Mouse (Mus musculus) lung, postnatal 0 days (tissue): ENCODE measurements around the gene Pigz.

Experiments used
- CTCF ChIP-seq: IDR thresholded peaks from 2 replicates; pipeline ENCODE4 v1.5.1; 2016; ENCODE audit warnings: antibody characterized with exemption, mild to moderate bottlenecking
- EP300 ChIP-seq: IDR thresholded peaks from 2 replicates; pipeline ENCODE4 v1.6.1; 2016; ENCODE audit warnings: antibody characterized with exemption, mild to moderate bottlenecking, control low read depth

DNA sequence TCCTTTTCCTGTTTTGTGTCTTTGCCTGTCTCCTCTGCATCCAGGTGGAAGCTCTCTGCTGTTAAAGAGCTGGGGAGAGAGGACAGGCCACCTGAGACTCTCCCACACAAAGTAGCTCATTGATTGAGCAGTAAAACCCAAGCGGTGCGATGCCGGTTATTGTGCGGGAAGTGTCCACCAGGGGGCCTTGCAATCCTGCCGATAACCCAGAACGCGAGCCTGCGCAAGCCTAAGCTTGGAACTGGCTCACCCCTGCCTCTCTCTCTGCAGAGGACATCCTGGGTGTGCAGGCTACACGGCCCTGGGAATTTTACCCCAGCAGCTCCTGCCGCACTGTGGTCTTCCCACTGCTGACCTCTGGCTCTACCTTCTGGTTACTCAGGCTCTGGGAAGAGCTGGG is 10.3 kb downstream of the Pigz start:
- TF ChIP-seq CTCF (peak; percentile 89), EP300 (no peak)
